Mouse (Mus musculus): ENCODE measurements around the gene Gm7073. TPM values are rescaled to one million over a fixed set of nuclear protein-coding genes. Genes with fewer than 3 reads are reported as not detected.

Gm7073 gene
- polyA plus RNA-seq, 1 experiment from 2014 or later = not detected

- ATAC-seq (ENCODE audit: low read depth) = no peak
- Histone ChIP-seq H3K9ac (replicated peaks; ENCODE audit: low read depth, low read length) (no peak overlapping the region), H3K4me2 (ENCODE audit: low read depth, low read length) (no peak overlapping the region), H3K27me3 (ENCODE audit: control insufficient read depth, insufficient read depth, low read length) (no peaks in the 10 kb centered on the region), H3K27ac (ENCODE audit: low read depth, low read length) (no peak overlapping the region), H3K36me3 (ENCODE audit: control insufficient read depth, insufficient read depth, low read length) (no peaks in the 10 kb centered on the region), H3K4me3 (ENCODE audit: low read depth, low read length) (no peak overlapping the region), H3K4me1 (ENCODE audit: control insufficient read depth, insufficient read depth, low read length) (no peaks in the 10 kb centered on the region), H3K9me3 (ENCODE audit: control insufficient read depth, low read length) (no peaks in the 10 kb centered on the region)
- WGBS = 45% methylated on average over 1 of the region's 1 CpGs
These were observed 3.9 kb upstream of the Gm7073 start for GRCm38 (mm10) chrX:60542901-60543300.

DNA sequence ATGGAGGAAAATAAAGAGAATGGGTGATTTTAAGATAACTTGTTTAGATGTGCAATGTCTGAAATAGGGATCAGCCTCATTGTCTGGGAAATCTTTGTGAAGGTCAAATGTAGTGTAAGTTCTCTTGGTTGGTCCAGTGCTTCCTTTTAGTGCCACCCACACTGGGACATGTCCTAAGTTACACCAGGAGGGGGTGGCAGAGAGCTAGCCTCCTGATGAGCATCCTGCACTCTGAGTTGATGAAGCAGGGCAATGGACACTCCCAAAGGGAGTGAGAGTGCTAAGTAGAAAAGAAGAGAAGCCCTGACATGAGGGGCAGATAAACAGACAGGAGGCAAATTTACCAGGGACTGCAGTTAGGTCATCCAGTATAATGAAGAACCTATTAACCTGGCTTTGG lies 35.1 kb downstream of the Gm7073 start:
- no peaks in the 10 kb centered on the region for H3K36me3 ChIP-seq (ENCODE audit: control insufficient read depth, insufficient read depth, low read length)
- H3K9ac ChIP-seq (replicated peaks; ENCODE audit: low read depth, low read length) = no peak overlapping the region
- ATAC-seq (ENCODE audit: low read depth) = 0 out of 2 replicates have a peak, but pooled peaks have one; percentile 31
- no peak overlapping the region for H3K4me2 ChIP-seq (ENCODE audit: low read depth, low read length)
- H3K27me3 ChIP-seq (ENCODE audit: control insufficient read depth, insufficient read depth, low read length) = no peaks in the 10 kb centered on the region
- no peaks in the 10 kb centered on the region for H3K4me1 ChIP-seq (ENCODE audit: control insufficient read depth, insufficient read depth, low read length)
- no peaks in the 10 kb centered on the region for H3K9me3 ChIP-seq (ENCODE audit: control insufficient read depth, low read length)
- no peak overlapping the region for H3K27ac ChIP-seq (ENCODE audit: low read depth, low read length)
- H3K4me3 ChIP-seq (ENCODE audit: low read depth, low read length) = no peak overlapping the region

DNA sequence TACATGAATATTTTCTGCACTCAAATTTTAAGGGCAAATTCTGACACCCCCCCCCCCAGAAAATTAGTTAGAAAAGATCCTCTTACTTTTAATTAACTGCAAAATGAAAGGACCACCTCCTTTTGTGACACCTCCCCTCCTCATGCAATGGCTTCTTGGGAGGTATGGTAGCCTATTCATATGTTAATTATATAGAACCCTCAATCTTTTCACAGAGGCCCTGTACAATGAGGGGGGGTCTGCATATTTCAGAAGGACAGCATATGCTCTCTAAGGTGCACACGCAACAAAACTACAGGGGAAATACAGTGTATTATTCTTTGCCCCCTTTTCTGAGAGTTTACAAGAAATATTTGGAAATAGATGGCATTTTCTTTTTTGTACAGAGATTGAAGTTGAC lies 41.3 kb downstream of the Gm7073 start:
- H3K4me1 ChIP-seq (ENCODE audit: control insufficient read depth, insufficient read depth, low read length) = no peaks in the 10 kb centered on the region
- H3K9ac ChIP-seq (replicated peaks; ENCODE audit: low read depth, low read length) = no peak overlapping the region
- ATAC-seq (ENCODE audit: low read depth) = no peak
- H3K36me3 ChIP-seq (ENCODE audit: control insufficient read depth, insufficient read depth, low read length) = no peaks in the 10 kb centered on the region
- H3K27me3 ChIP-seq (ENCODE audit: control insufficient read depth, insufficient read depth, low read length) = no peaks in the 10 kb centered on the region
- H3K4me3 ChIP-seq (ENCODE audit: low read depth, low read length) = no peak overlapping the region
- no peaks in the 10 kb centered on the region for H3K9me3 ChIP-seq (ENCODE audit: control insufficient read depth, low read length)
- H3K27ac ChIP-seq (ENCODE audit: low read depth, low read length) = no peak overlapping the region
- no peak overlapping the region for H3K4me2 ChIP-seq (ENCODE audit: low read depth, low read length)
- 37% methylated on average over 1 of the region's 1 CpGs for WGBS

- Histone ChIP-seq H3K4me2 (ENCODE audit: low read depth, low read length) (no peak overlapping the region), H3K27me3 (ENCODE audit: control insufficient read depth, insufficient read depth, low read length) (no peaks in the 10 kb centered on the region)
- ATAC-seq (ENCODE audit: low read depth) = no peak
These were observed 43.7 kb downstream of the Gm7073 start for GRCm38 (mm10) chrX:60495308-60495707.

DNA sequence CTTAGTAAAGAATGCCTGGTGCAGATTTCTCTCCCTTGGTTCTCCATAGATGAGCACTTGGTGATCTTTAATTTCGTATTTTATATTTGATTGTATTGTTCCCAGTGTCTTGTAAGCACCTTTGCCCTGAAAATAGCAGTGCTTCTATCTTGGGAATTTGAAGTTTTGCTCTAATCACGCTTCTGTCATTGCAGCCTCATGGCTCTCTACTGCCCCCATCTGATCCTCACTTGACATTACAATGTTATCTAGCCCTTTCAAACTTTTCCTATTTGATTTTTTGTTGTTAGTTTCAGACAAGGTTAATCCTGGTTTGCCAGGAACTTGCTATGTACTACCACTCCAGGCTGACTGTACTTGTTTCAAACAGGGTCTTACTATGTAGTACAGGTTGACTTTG lies 75.3 kb downstream of the Gm7073 start:
- Histone ChIP-seq H3K36me3 (ENCODE audit: control insufficient read depth, insufficient read depth, low read length) (no peaks in the 10 kb centered on the region), H3K4me3 (ENCODE audit: low read depth, low read length) (no peak overlapping the region), H3K4me1 (ENCODE audit: control insufficient read depth, insufficient read depth, low read length) (no peaks in the 10 kb centered on the region), H3K4me2 (ENCODE audit: low read depth, low read length) (no peak overlapping the region), H3K27me3 (ENCODE audit: control insufficient read depth, insufficient read depth, low read length) (no peaks in the 10 kb centered on the region), H3K9me3 (ENCODE audit: control insufficient read depth, low read length) (no peaks in the 10 kb centered on the region), H3K27ac (ENCODE audit: low read depth, low read length) (no peak overlapping the region), H3K9ac (replicated peaks; ENCODE audit: low read depth, low read length) (no peak overlapping the region)
- no peak for ATAC-seq (ENCODE audit: low read depth)
- 13% methylated on average over 2 of the region's 2 CpGs for WGBS

More at GRCm38 (mm10) chrX:60495308-60495707, 43.7 kb downstream of the Gm7073 start:
- H3K36me3 ChIP-seq (ENCODE audit: control insufficient read depth, insufficient read depth, low read length) = no peaks in the 10 kb centered on the region
- H3K4me1 ChIP-seq (ENCODE audit: control insufficient read depth, insufficient read depth, low read length) = no peaks in the 10 kb centered on the region
- no peaks in the 10 kb centered on the region for H3K9me3 ChIP-seq (ENCODE audit: control insufficient read depth, low read length)
- no peak overlapping the region for H3K9ac ChIP-seq (replicated peaks; ENCODE audit: low read depth, low read length)
- H3K27ac ChIP-seq (ENCODE audit: low read depth, low read length) = no peak overlapping the region
- no peak overlapping the region for H3K4me3 ChIP-seq (ENCODE audit: low read depth, low read length)

DNA sequence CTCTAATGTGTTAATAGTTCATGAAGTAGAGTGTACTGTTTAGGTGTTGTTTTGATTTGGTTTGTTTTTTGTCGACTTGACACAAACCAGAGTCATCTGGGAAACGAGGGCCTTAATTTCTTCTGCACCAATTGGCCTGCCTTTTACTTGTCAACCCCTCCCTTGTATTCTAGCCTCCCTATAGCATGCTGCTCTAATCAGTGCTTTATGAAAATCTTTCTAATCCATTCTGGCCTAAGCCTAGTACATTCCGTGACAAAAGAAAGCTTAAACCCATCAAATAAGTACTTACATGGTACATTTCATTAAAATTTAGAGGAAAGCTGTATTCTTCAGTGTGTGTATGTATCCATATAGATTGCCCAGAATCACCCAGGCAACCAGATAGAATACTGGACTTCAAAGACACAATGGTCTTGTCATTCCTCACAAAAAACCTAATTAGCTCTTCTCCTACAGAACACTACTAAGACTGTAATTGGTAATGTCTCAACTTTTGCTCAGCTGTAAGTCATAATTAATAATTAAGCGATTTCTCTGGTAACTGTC lies 124.4 kb downstream of the Gm7073 start:
- no peak for ATAC-seq (ENCODE audit: low read depth)
- WGBS = 71% methylated on average over 4 of the region's 4 CpGs
- Histone ChIP-seq H3K27ac (ENCODE audit: low read depth, low read length) (no peak overlapping the region), H3K27me3 (ENCODE audit: control insufficient read depth, insufficient read depth, low read length) (no peaks in the 10 kb centered on the region), H3K4me2 (ENCODE audit: low read depth, low read length) (no peak overlapping the region), H3K36me3 (ENCODE audit: control insufficient read depth, insufficient read depth, low read length) (no peaks in the 10 kb centered on the region), H3K9ac (replicated peaks; ENCODE audit: low read depth, low read length) (no peak overlapping the region), H3K9me3 (ENCODE audit: control insufficient read depth, low read length) (no peaks in the 10 kb centered on the region), H3K4me3 (ENCODE audit: low read depth, low read length) (no peak overlapping the region), H3K4me1 (ENCODE audit: control insufficient read depth, insufficient read depth, low read length) (no peaks in the 10 kb centered on the region)

DNA sequence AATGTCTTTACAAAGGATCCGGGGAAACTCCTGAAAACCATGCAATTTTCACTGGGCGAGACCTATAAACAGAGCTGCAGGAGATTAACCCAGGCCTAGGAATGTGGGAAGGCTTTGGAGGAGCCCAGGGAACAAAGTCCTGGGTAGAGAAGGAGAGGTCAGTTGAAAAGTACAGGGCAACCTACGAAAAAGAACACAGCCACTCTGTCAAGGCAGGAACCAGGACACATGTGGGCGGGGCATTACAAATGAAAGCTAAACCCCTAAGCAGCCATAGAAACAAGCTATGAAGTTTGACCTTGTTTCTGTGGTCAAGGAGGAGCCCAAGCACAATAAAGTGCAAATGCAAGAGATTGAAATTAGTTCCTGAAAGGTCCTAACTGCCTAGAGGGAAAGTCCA lies 133.4 kb downstream of the Gm7073 start:
- no peak for ATAC-seq (ENCODE audit: low read depth)
- no peaks in the 10 kb centered on the region for H3K27me3 ChIP-seq (ENCODE audit: control insufficient read depth, insufficient read depth, low read length)
- H3K27ac ChIP-seq (ENCODE audit: low read depth, low read length) = no peak overlapping the region
- H3K4me3 ChIP-seq (ENCODE audit: low read depth, low read length) = no peak overlapping the region
- H3K4me2 ChIP-seq (ENCODE audit: low read depth, low read length) = no peak overlapping the region
- H3K4me1 ChIP-seq (ENCODE audit: control insufficient read depth, insufficient read depth, low read length) = peaks cover 6% of the 10 kb centered on the region; the same call in 1 of the 2 replicates
- WGBS = 53% methylated on average over 4 of the region's 4 CpGs
- H3K9me3 ChIP-seq (ENCODE audit: control insufficient read depth, low read length) = no peaks in the 10 kb centered on the region
- H3K36me3 ChIP-seq (ENCODE audit: control insufficient read depth, insufficient read depth, low read length) = no peaks in the 10 kb centered on the region
- no peak overlapping the region for H3K9ac ChIP-seq (replicated peaks; ENCODE audit: low read depth, low read length)

DNA sequence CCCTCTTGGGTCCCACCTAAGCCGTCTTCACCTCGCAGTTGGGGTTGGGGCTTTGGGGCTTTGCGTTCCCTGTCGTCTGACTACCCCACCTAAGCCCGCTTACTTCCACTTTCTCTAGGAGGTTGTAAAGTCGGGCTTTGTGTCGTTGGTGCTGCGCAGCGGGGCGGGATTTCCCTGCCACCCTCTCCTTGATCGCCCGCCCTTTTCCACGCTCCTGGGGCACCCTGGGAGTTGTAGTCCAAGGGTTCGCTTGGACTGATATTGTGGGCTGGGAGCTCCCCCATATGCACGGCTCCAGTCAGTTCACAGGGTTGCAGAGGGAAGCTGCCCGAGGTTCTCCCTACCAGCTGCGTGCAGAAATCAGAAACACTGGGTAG lies 134.4 kb downstream of the Gm7073 start:
- no peaks in the 10 kb centered on the region for H3K36me3 ChIP-seq (ENCODE audit: control insufficient read depth, insufficient read depth, low read length)
- peak overlapping the region; percentile 86 for H3K27ac ChIP-seq (ENCODE audit: low read depth, low read length)
- H3K4me2 ChIP-seq (ENCODE audit: low read depth, low read length) = peak overlapping the region; percentile 29; the same call in 1 of the 2 replicates
- H3K9me3 ChIP-seq (ENCODE audit: control insufficient read depth, low read length) = no peaks in the 10 kb centered on the region
- H3K4me1 ChIP-seq (ENCODE audit: control insufficient read depth, insufficient read depth, low read length) = peaks cover 6% of the 10 kb centered on the region; the same call in 1 of the 2 replicates
- ATAC-seq (ENCODE audit: low read depth) = peak; percentile 96
- peak overlapping the region; percentile 71 for H3K9ac ChIP-seq (replicated peaks; ENCODE audit: low read depth, low read length)
- no peaks in the 10 kb centered on the region for H3K27me3 ChIP-seq (ENCODE audit: control insufficient read depth, insufficient read depth, low read length)
- WGBS = 20% methylated on average over 13 of the region's 17 CpGs
- peak overlapping the region; percentile 62 for H3K4me3 ChIP-seq (ENCODE audit: low read depth, low read length)

DNA sequence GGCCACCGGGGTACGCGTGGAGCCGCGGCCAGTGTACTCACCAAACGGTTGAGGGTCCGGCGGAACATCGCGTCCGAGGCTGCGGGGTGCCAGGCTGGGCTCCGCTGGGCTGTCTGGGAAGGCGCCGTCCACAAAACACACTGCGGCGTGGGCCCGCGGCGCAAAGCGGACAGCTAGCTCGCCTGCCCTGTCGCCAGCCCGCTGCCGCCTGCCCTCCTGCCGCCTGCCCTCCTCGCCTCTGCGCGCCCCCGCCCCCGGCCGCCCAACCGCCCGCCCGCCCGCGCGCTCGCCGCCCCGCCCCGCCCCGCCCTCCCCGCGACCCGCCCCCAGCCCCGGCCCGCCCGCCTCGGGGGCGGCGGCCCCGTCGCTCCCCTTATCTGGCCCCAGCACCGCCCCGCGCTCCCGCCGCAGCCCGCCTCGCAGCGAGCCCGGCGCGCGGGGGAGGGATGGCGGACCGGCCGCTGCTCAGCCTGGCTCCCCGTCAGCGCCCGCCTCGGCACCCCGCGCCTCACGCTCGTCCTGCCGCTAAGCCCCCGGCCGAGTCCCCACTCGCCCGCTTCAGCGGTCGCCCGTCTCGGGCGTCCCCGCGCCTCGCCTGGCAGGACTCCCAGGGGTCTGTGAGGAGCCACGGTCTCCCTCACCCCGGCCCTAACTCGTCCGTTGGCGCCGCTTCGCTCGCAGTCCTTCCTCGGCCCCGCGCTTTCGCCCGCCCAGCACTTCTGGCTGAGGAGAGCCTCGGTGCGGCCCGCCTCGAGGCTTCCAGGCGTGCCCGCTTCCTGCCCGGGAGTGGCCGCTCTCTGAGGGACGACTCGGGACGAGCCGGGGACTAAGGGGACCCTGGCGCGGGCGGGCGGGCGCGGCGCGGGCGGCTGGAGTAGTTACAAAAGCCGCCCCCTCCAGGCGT lies 135.0 kb downstream of the Gm7073 start:
- peak overlapping the region; percentile 71 for H3K9ac ChIP-seq (replicated peaks; ENCODE audit: low read depth, low read length)
- ATAC-seq (ENCODE audit: low read depth) = peak; percentile 84
- peak overlapping the region; percentile 54 for H3K4me2 ChIP-seq (ENCODE audit: low read depth, low read length)
- H3K9me3 ChIP-seq (ENCODE audit: control insufficient read depth, low read length) = no peaks in the 10 kb centered on the region
- peak overlapping the region; percentile 62 for H3K4me3 ChIP-seq (ENCODE audit: low read depth, low read length)
- H3K36me3 ChIP-seq (ENCODE audit: control insufficient read depth, insufficient read depth, low read length) = no peaks in the 10 kb centered on the region
- H3K27ac ChIP-seq (ENCODE audit: low read depth, low read length) = peak overlapping the region; percentile 86
- WGBS = 21% methylated on average over 51 of the region's 126 CpGs
- no peaks in the 10 kb centered on the region for H3K27me3 ChIP-seq (ENCODE audit: control insufficient read depth, insufficient read depth, low read length)
- peaks cover 6% of the 10 kb centered on the region; the same call in 1 of the 2 replicates for H3K4me1 ChIP-seq (ENCODE audit: control insufficient read depth, insufficient read depth, low read length)
